Mouse (Mus musculus) olfactory bulb, adult 2 months (tissue): ENCODE data around the gene 4921524J17Rik.

ENCODE experiments used
- CTCF ChIP-seq: fragments of 200-500 bp; IDR thresholded peaks from 2 replicates; pipeline ENCODE4 v1.5.1; 2012; ENCODE audit warnings: low read depth, mild to moderate bottlenecking, low read length, moderate library complexity; ENCODE audit not compliant: insufficient read depth
- POLR2A ChIP-seq: fragments of 200-500 bp; IDR thresholded peaks from 2 replicates; pipeline ENCODE4 v1.6.1; 2012; ENCODE audit warnings: mild to moderate bottlenecking, low read depth, low read length, moderate library complexity; ENCODE audit not compliant: insufficient read depth

GRCm38 (mm10) chr8:85461377-85461776 lies 28.7 kb upstream of the 4921524J17Rik start:
- no peak for TF ChIP-seq CTCF
- TF ChIP-seq POLR2A, result no peak
